Mouse (Mus musculus): ENCODE measurements around the gene Sgms1. TPM values are rescaled to one million over a fixed set of nuclear protein-coding genes. Genes with fewer than 3 reads are reported as not detected.
A peak's percentile ranks its signal among the peaks of the same experiment; 100 is the strongest.

Sgms1 gene
- 10 to 100 TPM; 34.3 to 50.0 TPM for total RNA-seq (2021)
- long read RNA-seq, experiment 1, transcript Sgms1-212 (6 exons, 3,262 nt) = major isoform, 21 of 41 reads
- long read RNA-seq, experiment 1, transcript Sgms1-201 (10 exons, 3,665 nt) = minor isoform, 10 of 41 reads
- long read RNA-seq, experiment 1, partial matches to known transcripts = 8 of 41 reads
- long read RNA-seq, experiment 1, other reads (novel, unspliced or antisense) = 2 of 41 reads
- long read RNA-seq, experiment 2, transcript Sgms1-201 (10 exons, 3,665 nt) = minor isoform, 9 of 51 reads
- long read RNA-seq, experiment 2, transcript Sgms1-212 (6 exons, 3,262 nt) = major isoform, 31 of 51 reads
- long read RNA-seq, experiment 2, partial matches to known transcripts = 5 of 51 reads
- long read RNA-seq, experiment 2, other reads (novel, unspliced or antisense) = 6 of 51 reads

- DNase-seq (ENCODE audit: low spot score in 2 of 2) = peak; percentile 90 to 92
- intact Hi-C loops (cut with DNase I) = loop anchor here (5.0 to 10.0 kb wide), 6 partner anchors 47 to 414 kb away; partner anchors contain the start of gene Minpp1
Measured at GRCm38 (mm10) chr19:32389001-32389871, at the start of gene Sgms1. TSS of gene Sgms1 (minus strand) at chr19:32389714.

- intact Hi-C loops (cut with DNase I) = no loop called here
Measured at GRCm38 (mm10) chr19:32425856-32426255, 36.3 kb upstream of the Sgms1 start.

DNA sequence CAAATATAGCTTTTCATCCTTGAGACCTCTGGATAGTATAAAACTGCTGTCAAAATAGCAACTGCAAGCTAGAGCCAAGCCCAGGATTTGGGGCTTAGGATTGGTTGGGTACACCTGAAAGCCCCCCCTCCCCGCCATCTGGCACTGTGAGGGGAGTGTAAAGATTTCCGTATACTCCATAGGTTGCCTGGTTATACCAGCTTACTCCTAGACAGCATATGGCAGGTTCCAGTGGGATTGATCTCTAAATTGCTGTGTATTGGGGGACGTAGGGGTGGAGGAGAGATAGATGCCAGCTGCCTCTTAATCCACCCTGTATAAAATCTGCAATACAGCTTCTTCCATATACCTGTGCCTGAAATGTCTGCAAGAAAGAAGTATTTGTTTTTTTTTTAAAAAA is 35.2 kb upstream of the Sgms1 start:
- DNase-seq (ENCODE audit: low spot score in 2 of 2) = no peak
- intact Hi-C loops (cut with DNase I) = no loop called here

More at GRCm38 (mm10) chr19:32425856-32426255, 36.3 kb upstream of the Sgms1 start:
- no peak for DNase-seq (ENCODE audit: low spot score in 2 of 2)

- intact Hi-C loops (cut with DNase I) = no loop called here
- DNase-seq (ENCODE audit: low spot score in 2 of 2) = peak in 1 of 2 experiments; percentile 12
Measured at GRCm38 (mm10) chr19:32419069-32419468, 29.6 kb upstream of the Sgms1 start.

DNA sequence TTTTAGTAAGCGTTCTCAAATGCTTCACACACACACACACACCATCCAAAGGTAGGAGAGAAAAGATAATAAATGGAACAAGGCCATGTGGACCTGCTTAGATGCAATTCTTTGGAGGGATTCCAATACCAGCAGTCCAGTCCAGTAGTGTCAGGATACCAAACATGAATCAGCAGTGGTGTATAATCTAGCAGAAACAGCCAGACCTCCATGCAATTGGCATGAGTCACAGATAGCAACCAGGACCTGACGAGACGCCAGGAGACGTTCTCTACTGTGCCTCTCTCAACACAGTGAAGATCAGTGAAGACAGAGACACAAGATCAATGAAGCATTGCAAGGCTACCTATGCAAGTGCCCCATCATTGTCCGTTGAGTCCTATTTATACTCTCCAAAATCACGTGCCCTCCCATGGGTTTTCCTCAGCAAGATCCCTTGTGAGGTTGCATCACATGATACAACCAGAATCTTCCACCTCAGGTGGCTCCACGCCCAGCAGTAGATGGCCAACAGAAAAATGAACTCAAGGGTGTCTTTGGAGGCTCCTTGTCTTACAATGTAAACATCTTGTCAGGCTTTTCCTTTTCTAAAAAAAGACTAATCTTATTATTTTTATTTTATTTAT is 27.3 kb upstream of the Sgms1 start:
- no peak for DNase-seq (ENCODE audit: low spot score in 2 of 2)

GRCm38 (mm10) chr19:32409603-32410360 is 20.3 kb upstream of the Sgms1 start:
- intact Hi-C loops (cut with DNase I) = no loop called here
- DNase-seq (ENCODE audit: low spot score in 2 of 2) = no peak

More for the DNA sequence above, 27.3 kb upstream of the Sgms1 start:
- intact Hi-C loops (cut with DNase I) = no loop called here

DNA sequence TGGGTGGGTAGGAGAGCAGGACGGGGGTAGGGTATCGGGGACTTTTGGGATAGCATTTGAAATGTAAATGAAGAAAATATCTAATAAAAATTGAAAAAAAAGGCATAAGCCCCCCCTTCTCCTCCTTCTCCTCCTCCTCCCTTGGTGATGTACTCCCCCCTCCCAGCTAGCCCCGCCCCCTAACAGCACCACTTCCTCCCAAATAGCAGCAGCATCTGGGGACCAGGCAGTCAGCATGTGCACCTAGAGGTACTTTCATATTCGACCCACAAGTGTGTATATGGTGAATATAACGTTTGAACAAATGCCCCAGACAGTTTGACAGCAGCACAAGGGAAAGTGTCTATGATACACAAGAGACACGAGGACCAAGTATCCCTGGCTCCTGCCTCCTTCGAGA is 17.2 kb upstream of the Sgms1 start:
- intact Hi-C loops (cut with DNase I) = no loop called here
- no peak for DNase-seq (ENCODE audit: low spot score in 2 of 2)

GRCm38 (mm10) chr19:32404386-32404785 is 14.9 kb upstream of the Sgms1 start:
- DNase-seq (ENCODE audit: low spot score in 2 of 2) = no peak
- intact Hi-C loops (cut with DNase I) = no loop called here

DNA sequence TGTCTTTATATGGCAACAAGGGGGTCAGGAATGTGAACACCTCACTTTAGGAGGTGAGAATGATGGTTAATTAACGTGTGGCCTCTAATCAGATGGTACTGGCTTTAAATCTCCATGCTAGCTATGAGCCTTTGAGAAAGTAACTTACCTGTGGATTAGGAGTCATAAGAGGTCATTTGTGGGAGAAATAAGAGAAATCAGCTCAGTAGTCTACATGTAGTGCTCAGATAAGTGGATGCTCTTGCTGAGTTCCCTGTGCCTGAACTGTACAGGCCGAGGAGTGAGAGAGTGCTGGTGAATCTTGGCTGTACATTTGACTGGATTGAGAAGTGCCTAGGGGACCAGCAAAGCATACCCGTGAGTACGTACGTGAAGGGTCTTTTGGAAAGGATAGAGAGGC is 14.3 kb upstream of the Sgms1 start:
- intact Hi-C loops (cut with DNase I) = no loop called here
- DNase-seq (ENCODE audit: low spot score in 2 of 2) = no peak

GRCm38 (mm10) chr19:32398491-32398890 is 9.0 kb upstream of the Sgms1 start:
- intact Hi-C loops (cut with DNase I) = no loop called here
- DNase-seq (ENCODE audit: low spot score in 2 of 2) = no peak

DNA sequence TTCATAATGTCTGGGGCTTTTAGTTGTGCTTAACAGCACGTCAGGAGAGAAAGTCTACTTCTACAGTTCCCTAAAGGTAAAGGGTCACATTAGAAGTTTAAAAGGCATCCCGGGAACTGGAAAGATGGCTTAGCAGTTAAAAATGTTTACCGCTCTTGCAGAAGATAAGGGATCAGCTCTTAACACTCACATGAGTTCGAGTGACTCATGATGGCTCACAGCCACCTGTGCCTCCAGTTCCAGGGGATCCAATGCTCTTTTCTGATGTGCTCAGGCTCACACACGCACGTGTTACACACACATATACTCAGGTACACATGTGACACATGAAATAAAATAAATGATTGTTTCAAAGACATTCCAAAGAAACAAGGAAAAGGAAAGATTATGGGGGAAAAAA is 6.8 kb upstream of the Sgms1 start:
- intact Hi-C loops (cut with DNase I) = no loop called here
- no peak for DNase-seq (ENCODE audit: low spot score in 2 of 2)

GRCm38 (mm10) chr19:32394825-32395224 is 5.3 kb upstream of the Sgms1 start:
- no peak for DNase-seq (ENCODE audit: low spot score in 2 of 2)

DNA sequence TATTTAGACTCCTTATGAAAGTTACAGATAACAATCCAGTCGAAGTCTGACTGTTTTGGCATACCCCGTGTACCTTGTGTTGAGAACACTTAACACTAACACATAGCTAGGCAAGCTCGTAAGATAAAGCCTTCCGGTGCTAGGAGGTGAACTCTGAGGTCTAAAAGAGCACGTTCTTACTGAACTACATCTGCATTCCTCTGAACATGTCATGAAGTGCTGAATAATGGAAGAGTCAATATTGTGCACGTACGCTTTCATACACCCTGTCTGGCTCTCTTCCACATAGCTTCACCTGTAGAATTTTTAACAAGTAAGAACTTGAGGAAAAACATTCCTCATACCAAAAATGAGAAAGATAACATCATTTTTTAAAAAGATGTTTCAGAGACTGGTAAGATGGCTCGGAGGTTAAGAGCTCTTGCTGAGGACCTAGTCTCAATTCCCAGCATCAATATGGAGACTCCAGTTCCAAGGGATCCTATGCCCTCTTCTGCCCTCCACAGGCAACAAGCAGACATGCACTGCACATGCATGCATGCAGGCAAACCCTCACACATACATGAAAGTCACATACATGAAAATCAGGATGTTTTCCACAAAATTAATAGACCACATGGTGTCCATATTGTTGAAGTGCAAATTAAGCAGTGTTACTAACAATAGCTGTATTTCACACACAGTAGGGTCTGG is 4.4 kb upstream of the Sgms1 start:
- intact Hi-C loops (cut with DNase I) = no loop called here
- no peak for DNase-seq (ENCODE audit: low spot score in 2 of 2)

More at GRCm38 (mm10) chr19:32394825-32395224, 5.3 kb upstream of the Sgms1 start:
- intact Hi-C loops (cut with DNase I) = no loop called here

GRCm38 (mm10) chr19:32393092-32393745 is 3.7 kb upstream of the Sgms1 start:
- no peak for DNase-seq (ENCODE audit: low spot score in 2 of 2)
- intact Hi-C loops (cut with DNase I) = no loop called here

DNA sequence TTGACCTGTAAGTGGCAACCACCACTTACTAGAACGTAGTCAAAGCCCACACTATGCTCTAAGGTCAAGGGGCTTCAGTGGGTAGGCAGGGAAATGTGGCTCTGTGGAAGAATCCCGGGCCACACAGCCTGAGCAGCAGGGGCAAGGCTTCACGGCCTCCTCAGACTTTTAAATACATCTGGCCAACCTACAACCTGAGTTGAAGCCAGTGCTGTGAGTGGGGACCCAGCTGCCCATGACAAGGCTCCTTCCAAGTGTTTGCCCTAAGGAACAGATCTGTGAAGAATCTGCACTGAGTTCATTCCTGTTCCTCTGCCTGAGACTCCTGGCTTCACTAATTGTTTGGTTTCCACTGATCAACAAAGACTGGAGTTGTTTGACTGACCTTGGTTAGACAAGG is 1.9 kb upstream of the Sgms1 start:
- intact Hi-C loops (cut with DNase I) = no loop called here
- no peak for DNase-seq (ENCODE audit: low spot score in 2 of 2)

DNA sequence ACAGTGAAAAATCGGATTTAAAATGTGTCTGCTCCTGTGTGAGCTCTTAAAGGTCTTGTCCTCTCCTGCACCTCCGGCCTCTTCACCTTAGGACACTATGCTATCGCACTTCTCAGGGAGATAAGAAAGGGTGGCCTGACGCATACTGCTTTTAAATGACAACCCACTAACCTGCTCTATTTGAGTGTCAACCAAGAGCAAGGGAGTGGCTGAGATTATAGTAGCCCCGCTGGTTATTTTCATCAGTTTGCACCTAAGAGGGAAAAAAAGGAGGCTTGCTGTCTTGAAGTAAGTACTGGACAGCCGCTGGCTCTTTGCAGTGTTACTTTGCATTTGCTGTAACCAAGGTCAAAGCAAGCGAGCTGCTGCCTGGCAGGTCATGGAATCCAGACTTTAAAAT is 602 bp upstream of the Sgms1 start:
- intact Hi-C loops (cut with DNase I) = no loop called here
- DNase-seq (ENCODE audit: low spot score in 2 of 2) = no peak

DNA sequence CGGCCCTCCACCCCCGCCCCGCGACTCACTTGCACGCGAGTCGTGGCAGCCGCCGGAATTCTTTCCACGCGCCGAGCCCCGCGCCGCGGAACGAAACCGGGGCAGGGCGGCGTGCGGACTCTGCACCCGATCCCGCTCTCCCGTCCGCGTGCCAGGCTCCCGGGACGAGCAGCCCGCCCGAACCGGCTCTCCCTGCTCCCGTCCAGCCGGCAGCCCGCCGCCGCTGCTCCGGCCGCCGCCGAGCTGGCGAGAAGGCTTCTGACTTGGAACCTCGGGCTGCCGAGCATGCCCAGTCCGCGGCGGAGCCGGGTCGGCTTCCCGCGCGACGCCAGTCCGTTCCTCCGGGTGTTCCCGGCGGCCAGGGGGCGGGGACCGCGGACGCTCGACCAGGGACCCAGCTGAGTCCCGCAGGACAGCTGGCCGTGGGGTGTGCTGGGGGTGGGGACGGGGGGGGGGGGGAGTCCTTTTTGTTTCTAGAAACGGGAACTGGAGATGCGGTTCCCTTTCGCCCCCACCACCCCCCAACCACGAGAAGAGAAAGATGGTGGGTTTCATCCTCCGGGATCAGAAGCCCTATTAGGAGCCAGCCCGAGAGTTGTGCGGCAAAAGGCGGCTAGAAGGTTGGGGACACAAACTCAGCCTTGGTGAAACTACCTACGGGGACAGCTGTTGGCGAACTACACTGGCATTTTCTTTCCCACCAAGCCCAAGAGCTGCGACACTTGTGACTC is 1.2 kb downstream of the Sgms1 start:
- DNase-seq (ENCODE audit: low spot score in 2 of 2) = peak; percentile 92 to 93
- intact Hi-C loops (cut with DNase I) = loop anchor here (5.0 to 10.0 kb wide), 6 partner anchors 46 to 414 kb away; partner anchors contain the start of gene Minpp1

Measured in left cerebral cortex, postnatal 14 days (tissue).